Mouse (Mus musculus): ENCODE measurements around the gene Olfr1356.

GRCm38 (mm10) chr10:78812358-78813060 is 39.5 kb downstream of the Olfr1356 start:
- TF ChIP-seq FLI1 (IDR thresholded peaks at IDR 0.05; ENCODE audit: low read length) (no peak), GATA1 (IDR thresholded peaks at IDR 0.05; ENCODE audit: borderline replicate concordance, low read length) (no peak)

Measured in megakaryocyte, embryonic 14.5 days (primary cell).